Mouse (Mus musculus): Measurements from ENCODE around the gene Hax1. TPM values are rescaled to one million over a fixed set of nuclear protein-coding genes. Genes with fewer than 3 reads are reported as not detected.

Gene Hax1
- polyA plus RNA-seq, 1 experiment from 2014 or later = 114 TPM

DNA sequence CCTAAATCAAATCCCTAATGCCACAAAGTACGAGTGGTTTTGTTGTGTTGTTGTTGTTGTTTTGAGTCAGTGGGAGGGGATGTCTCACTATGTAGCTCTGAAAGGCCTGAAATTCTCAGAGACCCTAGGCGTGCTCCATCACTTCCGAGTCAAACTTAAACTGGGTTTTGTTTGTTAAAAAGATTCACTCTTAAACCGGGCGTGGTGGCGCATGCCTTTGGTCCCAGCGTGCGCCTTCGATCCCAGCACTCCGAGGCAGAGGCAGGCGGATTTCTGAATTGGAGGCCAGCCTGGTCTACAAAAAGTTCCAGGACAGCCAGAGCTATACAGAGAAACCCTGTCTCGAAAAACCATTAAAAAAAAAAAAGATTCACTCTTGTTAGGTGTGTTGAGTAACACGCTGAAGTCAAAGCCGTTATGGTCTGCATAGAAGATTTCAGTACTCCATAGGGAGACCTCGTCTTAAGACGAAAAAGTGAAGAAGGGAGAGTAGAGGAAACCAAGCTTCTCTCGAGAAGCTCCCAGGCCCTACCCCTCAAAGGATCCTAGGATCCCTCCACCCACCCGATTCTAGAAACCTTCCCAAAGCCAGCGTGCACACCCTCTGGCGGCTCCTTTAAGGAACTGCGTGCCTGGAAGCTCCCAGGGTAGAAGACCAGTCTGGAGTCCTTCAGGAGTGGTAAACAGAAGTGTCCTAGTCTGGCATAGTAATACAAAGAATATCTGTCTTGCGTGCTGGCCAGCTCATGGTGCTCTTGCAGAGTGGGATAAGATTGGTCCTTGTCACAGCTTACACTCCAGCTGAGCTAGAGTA, 34.4 kb downstream of the Hax1 start:
- Histone ChIP-seq H3K27ac (ENCODE audit: low read depth, low read length) (peak overlapping the region; percentile 92), H3K36me3 (ENCODE audit: control insufficient read depth, insufficient read depth, low read length) (no peaks in the 10 kb centered on the region), H3K4me2 (ENCODE audit: low read length) (peak overlapping the region; percentile 96), H3K4me1 (ENCODE audit: control insufficient read depth, insufficient read depth, low read depth, low read length) (peaks cover 39% of the 10 kb centered on the region), H3K9me3 (ENCODE audit: control insufficient read depth, low read length) (no peaks in the 10 kb centered on the region), H3K9ac (ENCODE audit: low read depth, low read length) (peak overlapping the region; percentile 94), H3K4me3 (ENCODE audit: low read length) (peak overlapping the region; percentile 87), H3K27me3 (replicated peaks; ENCODE audit: control insufficient read depth, insufficient read depth, low read length) (no peaks in the 10 kb centered on the region)
- ATAC-seq = no peak
- WGBS = 26% methylated on average over 22 of the region's 22 CpGs

DNA sequence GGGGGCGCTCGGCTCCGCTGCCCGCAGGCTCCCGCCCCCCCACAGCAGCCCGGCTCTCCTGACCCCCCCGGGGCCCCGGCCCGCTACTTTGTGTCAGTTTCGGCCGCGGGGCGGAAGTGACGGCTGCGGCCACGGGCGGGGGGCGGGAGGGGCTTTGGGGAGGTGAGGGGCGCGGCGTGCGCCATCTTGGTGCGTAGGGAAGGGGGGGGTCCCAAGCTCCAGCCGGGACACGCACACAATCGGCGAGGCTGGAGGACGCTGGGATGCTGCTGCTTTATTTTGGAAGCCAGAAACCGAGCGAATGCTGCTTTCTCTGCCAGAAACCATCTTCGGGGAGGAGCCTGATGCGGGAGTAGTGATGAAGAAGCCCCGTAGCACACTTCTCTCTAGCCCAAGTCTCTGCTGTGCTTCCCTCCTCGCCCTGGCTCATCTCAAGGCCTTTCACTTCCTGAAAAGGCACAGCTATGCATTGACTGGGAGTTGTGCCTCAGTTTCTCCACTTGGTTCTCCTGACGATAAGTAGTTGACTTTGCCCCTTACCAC, 35.3 kb downstream of the Hax1 start, which contains the start of gene Atp8b2:
Atp8b2 (minus strand) TSS at position 288 of the 543 bp plus-strand sequence.
- peak within 1 kb of the TSS; percentile 92 for H3K27ac ChIP-seq (ENCODE audit: low read depth, low read length)
- no peaks in the 10 kb centered on the region; the same call in 1 of the 2 replicates for H3K36me3 ChIP-seq (ENCODE audit: control insufficient read depth, insufficient read depth, low read length)
- peak within 1 kb of the TSS; percentile 87 for H3K4me3 ChIP-seq (ENCODE audit: low read length)
- H3K9ac ChIP-seq (ENCODE audit: low read depth, low read length) = peak within 1 kb of the TSS; percentile 94
- H3K4me2 ChIP-seq (ENCODE audit: low read length) = peak within 1 kb of the TSS; percentile 96
- WGBS = 2% methylated on average over 23 of the region's 35 CpGs
- no peaks in the 10 kb centered on the region for H3K27me3 ChIP-seq (replicated peaks; ENCODE audit: control insufficient read depth, insufficient read depth, low read length)
- peak; percentile 59 for ATAC-seq
- H3K9me3 ChIP-seq (ENCODE audit: control insufficient read depth, low read length) = no peaks in the 10 kb centered on the region
- peaks cover 47% of the 10 kb centered on the region for H3K4me1 ChIP-seq (ENCODE audit: control insufficient read depth, insufficient read depth, low read depth, low read length)

DNA sequence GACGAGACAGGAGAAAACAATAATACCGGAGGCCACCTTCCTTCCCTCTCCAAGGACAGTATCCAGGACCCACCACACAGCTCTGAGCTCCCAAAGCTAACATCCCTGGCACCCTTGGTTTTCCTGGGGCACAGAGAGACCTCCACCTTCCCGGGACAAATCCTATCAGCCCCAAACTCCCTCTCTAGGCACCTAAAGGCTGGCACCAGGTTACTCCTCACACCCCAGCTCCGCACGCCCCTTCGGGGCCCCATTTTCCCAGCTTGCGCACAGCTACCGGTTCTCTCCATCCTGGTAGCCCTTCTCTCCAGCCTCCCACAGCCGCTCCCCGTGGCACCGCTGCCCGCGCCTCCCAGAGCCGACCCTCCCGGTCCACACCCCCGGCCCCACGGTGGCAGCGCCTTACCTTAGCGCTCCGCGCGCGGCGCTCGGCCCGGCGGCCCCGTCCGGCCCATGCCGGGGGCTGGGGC, 35.8 kb downstream of the Hax1 start:
- peak overlapping the region; percentile 92 for H3K27ac ChIP-seq (ENCODE audit: low read depth, low read length)
- H3K36me3 ChIP-seq (ENCODE audit: control insufficient read depth, insufficient read depth, low read length) = peaks cover 5% of the 10 kb centered on the region
- H3K4me2 ChIP-seq (ENCODE audit: low read length) = peak overlapping the region; percentile 96
- peak; percentile 14 for ATAC-seq
- H3K9me3 ChIP-seq (ENCODE audit: control insufficient read depth, low read length) = no peaks in the 10 kb centered on the region
- peaks cover 47% of the 10 kb centered on the region for H3K4me1 ChIP-seq (ENCODE audit: control insufficient read depth, insufficient read depth, low read depth, low read length)
- H3K4me3 ChIP-seq (ENCODE audit: low read length) = peak overlapping the region; percentile 87
- under 1% methylated on average over 30 of the region's 30 CpGs for WGBS
- H3K9ac ChIP-seq (ENCODE audit: low read depth, low read length) = peak overlapping the region; percentile 94
- H3K27me3 ChIP-seq (replicated peaks; ENCODE audit: control insufficient read depth, insufficient read depth, low read length) = no peaks in the 10 kb centered on the region

DNA sequence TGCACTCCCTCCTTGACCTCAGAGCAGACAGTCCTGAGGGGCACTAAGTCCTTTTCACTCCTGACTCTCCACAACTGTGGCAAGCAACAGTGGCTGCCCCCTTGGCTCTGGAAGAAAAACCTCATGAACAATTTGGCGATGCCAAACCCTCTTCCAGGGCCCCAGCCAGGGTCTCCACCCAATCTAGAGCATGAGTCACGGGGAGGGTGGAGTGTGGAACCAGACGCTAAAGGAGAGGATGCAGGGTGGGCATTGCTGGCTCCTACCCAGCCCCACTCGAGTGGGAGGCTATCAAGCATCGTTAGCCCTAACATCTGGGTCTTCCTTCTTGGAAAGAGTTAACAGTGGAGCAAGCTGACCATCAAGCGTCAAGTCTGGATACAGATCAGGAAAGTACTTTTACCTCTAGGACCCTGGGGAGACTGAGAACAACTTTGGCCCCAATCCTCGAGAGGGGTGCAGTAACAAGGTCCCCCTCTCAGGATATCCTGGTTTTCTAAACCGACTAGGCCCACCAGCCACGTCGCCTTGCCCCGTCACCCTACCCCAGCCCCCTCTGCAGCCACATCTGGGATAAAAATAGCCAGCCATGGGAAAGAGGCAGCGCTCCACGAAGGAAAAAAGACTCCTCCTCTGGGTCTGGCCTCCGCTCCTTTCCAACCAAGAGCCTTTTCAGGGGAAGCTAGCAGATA, 36.4 kb downstream of the Hax1 start:
- H3K9me3 ChIP-seq (ENCODE audit: control insufficient read depth, low read length) = no peaks in the 10 kb centered on the region

DNA sequence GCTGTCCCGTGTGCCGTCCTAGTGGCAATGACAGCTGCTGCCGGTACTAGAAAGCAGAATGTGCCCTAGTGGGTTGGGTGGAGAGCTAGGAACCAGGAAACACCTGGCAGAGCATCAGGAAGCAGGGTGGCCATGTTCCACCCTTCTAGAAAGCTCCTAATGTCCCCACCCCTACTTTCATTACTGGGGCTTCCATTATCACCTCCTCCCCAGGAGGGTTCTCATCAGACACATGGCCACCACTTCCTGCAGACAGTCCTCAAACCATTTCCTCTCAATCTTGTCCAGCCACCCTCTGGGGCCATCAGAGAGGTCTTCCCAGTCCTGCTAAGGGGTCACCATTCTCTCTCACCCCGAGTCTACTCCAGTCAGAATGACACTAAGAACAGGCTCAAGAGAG, 37.1 kb downstream of the Hax1 start:
- Histone ChIP-seq H3K9ac (ENCODE audit: low read depth, low read length) (peak overlapping the region; percentile 94), H3K4me3 (ENCODE audit: low read length) (peak overlapping the region; percentile 87), H3K36me3 (ENCODE audit: control insufficient read depth, insufficient read depth, low read length) (peaks cover 15% of the 10 kb centered on the region), H3K9me3 (ENCODE audit: control insufficient read depth, low read length) (no peaks in the 10 kb centered on the region), H3K4me2 (ENCODE audit: low read length) (peak overlapping the region; percentile 96), H3K27me3 (replicated peaks; ENCODE audit: control insufficient read depth, insufficient read depth, low read length) (no peaks in the 10 kb centered on the region), H3K4me1 (ENCODE audit: control insufficient read depth, insufficient read depth, low read depth, low read length) (peaks cover 47% of the 10 kb centered on the region), H3K27ac (ENCODE audit: low read depth, low read length) (no peak overlapping the region)
- ATAC-seq = no peak
- 53% methylated on average over 4 of the region's 4 CpGs for WGBS

More for the DNA sequence above, 36.4 kb downstream of the Hax1 start:
- no peaks in the 10 kb centered on the region for H3K27me3 ChIP-seq (replicated peaks; ENCODE audit: control insufficient read depth, insufficient read depth, low read length)
- H3K4me1 ChIP-seq (ENCODE audit: control insufficient read depth, insufficient read depth, low read depth, low read length) = peaks cover 47% of the 10 kb centered on the region
- peak overlapping the region; percentile 96 for H3K4me2 ChIP-seq (ENCODE audit: low read length)
- H3K9ac ChIP-seq (ENCODE audit: low read depth, low read length) = peak overlapping the region; percentile 94
- no peak for ATAC-seq
- peak overlapping the region; percentile 87 for H3K4me3 ChIP-seq (ENCODE audit: low read length)
- H3K27ac ChIP-seq (ENCODE audit: low read depth, low read length) = peak overlapping the region; percentile 92
- 5% methylated on average over 14 of the region's 14 CpGs for WGBS
- H3K36me3 ChIP-seq (ENCODE audit: control insufficient read depth, insufficient read depth, low read length) = peaks cover 10% of the 10 kb centered on the region

DNA sequence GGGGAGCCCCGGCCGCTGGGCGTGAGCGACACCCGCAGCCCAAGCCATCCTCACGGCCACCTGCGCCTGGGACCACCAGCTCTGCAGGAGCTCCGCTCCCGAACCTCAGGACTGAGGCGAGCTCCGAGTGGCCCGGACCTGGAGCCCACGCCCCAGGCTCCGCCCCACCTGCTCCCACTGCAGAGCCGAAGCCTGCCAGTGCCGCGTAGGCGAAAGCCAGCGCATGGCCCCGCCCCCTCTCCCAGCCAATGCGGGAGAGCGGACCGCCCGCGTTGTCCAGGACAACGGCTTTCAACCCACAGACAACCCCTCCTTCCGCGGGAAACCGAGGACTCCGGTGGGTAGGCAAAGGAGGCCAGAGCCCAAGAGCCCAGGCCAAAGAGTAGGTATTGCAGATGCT, 38.1 kb downstream of the Hax1 start:
- ATAC-seq = peak; percentile 89
- H3K9ac ChIP-seq (ENCODE audit: low read depth, low read length) = peak overlapping the region; percentile 86
- H3K4me1 ChIP-seq (ENCODE audit: control insufficient read depth, insufficient read depth, low read depth, low read length) = peaks cover 47% of the 10 kb centered on the region
- under 1% methylated on average over 30 of the region's 30 CpGs for WGBS
- peak overlapping the region; percentile 96 for H3K4me2 ChIP-seq (ENCODE audit: low read length)
- no peaks in the 10 kb centered on the region for H3K27me3 ChIP-seq (replicated peaks; ENCODE audit: control insufficient read depth, insufficient read depth, low read length)
- peaks cover 21% of the 10 kb centered on the region for H3K36me3 ChIP-seq (ENCODE audit: control insufficient read depth, insufficient read depth, low read length)
- peak overlapping the region; percentile 74 for H3K27ac ChIP-seq (ENCODE audit: low read depth, low read length)
- H3K9me3 ChIP-seq (ENCODE audit: control insufficient read depth, low read length) = no peaks in the 10 kb centered on the region
- H3K4me3 ChIP-seq (ENCODE audit: low read length) = peak overlapping the region; percentile 69

DNA sequence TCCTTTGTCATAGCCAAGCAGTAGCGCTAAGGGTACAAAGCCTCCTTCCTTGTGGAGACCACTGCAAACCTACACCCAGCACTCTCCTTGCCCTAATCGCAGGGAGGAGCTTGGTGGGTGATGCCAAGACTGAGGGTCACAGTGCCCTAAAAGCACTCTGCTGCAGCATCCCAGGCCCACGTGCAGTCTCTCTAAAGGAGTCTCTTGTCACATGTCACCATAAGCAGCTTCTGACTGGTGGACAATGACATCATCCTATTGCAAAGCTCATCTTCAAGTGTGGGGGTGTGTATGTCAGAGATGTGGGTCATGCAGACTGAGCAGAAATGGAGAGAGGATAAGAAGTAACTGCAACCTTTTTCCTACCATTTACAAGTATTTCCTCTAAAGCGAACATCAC, 39.1 kb downstream of the Hax1 start:
- 0 out of 2 replicates have a peak overlapping the region, but pooled peaks have one; percentile 25 for H3K27ac ChIP-seq (ENCODE audit: low read depth, low read length)
- peak overlapping the region; percentile 86 for H3K9ac ChIP-seq (ENCODE audit: low read depth, low read length)
- H3K36me3 ChIP-seq (ENCODE audit: control insufficient read depth, insufficient read depth, low read length) = peaks cover 21% of the 10 kb centered on the region
- peak overlapping the region; percentile 69 for H3K4me3 ChIP-seq (ENCODE audit: low read length)
- H3K27me3 ChIP-seq (replicated peaks; ENCODE audit: control insufficient read depth, insufficient read depth, low read length) = no peaks in the 10 kb centered on the region
- peak overlapping the region; percentile 96 for H3K4me2 ChIP-seq (ENCODE audit: low read length)
- no peaks in the 10 kb centered on the region for H3K9me3 ChIP-seq (ENCODE audit: control insufficient read depth, low read length)
- peak; percentile 60 for ATAC-seq
- H3K4me1 ChIP-seq (ENCODE audit: control insufficient read depth, insufficient read depth, low read depth, low read length) = peaks cover 41% of the 10 kb centered on the region
- WGBS = 60% methylated on average over 4 of the region's 4 CpGs

DNA sequence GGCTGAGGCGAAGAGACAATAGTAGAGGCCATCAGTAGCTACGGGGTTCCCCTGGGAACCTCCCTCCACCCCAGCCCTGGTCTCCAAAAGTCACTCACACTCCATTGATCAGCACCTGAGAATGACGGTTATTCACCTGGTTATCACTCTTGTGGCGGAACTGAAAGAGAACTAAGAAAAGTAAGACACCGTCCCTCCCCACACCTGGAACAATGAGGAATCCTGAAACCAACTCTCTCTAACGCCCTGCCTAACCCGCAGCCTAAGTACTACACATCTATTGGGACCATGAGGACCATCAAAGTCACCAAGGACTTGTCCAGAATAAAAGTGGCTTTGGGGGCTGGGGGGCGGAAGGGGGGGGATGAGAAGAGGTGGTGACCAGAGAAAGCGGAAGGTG, 40.7 kb downstream of the Hax1 start:
- Histone ChIP-seq H3K27ac (ENCODE audit: low read depth, low read length) (no peak overlapping the region), H3K27me3 (replicated peaks; ENCODE audit: control insufficient read depth, insufficient read depth, low read length) (no peaks in the 10 kb centered on the region), H3K9me3 (ENCODE audit: control insufficient read depth, low read length) (no peaks in the 10 kb centered on the region), H3K9ac (ENCODE audit: low read depth, low read length) (no peak overlapping the region; the same call in 1 of the 2 replicates), H3K36me3 (ENCODE audit: control insufficient read depth, insufficient read depth, low read length) (peaks cover 34% of the 10 kb centered on the region), H3K4me3 (ENCODE audit: low read length) (no peak overlapping the region), H3K4me2 (ENCODE audit: low read length) (no peak overlapping the region), H3K4me1 (ENCODE audit: control insufficient read depth, insufficient read depth, low read depth, low read length) (peaks cover 38% of the 10 kb centered on the region)
- 91% methylated on average over 9 of the region's 9 CpGs for WGBS
- no peak for ATAC-seq

Measured in hindbrain, embryonic 16.5 days (tissue).